Mouse (Mus musculus): Measurements from ENCODE around the gene Gprc6a. TPM values are rescaled to one million over a fixed set of nuclear protein-coding genes. Genes with fewer than 3 reads are reported as not detected.

Gene Gprc6a
- 0.05 TPM in 1 of 2 replicates, not detected in the other for polyA plus RNA-seq (2015; fragmentation: Nextera tagmentation; extraction: Ambion mirVana)

GRCm38 (mm10) chr10:51631411-51632136 lies at the start of gene Gprc6a:
TSS of gene Gprc6a (minus strand) at chr10:51631461.
- no peak within 1 kb of the TSS for H3K9ac ChIP-seq (replicated peaks)
- TF ChIP-seq EP300 (IDR thresholded peaks at IDR 0.05; ENCODE audit: low read depth) (no peak), CTCF (IDR thresholded peaks at IDR 0.05; ENCODE audit: low read depth) (no peak)
- H3K4me3 ChIP-seq (ENCODE audit: low read depth, low read length): no peak within 1 kb of the TSS
- no peaks in the 10 kb centered on the region for H3K36me3 ChIP-seq (replicated peaks; ENCODE audit: insufficient read depth, low read length)
- no peaks in the 10 kb centered on the region for H3K4me1 ChIP-seq (ENCODE audit: insufficient read depth)
- H3K9me3 ChIP-seq (ENCODE audit: low read length): no peaks in the 10 kb centered on the region
- no peak for DNase-seq
- no peak within 1 kb of the TSS for H3K27ac ChIP-seq (ENCODE audit: low read depth)
- no peaks in the 10 kb centered on the region for H3K27me3 ChIP-seq (ENCODE audit: insufficient read depth, low read length)
- WGBS (ENCODE audit: insufficient replicate concordance): 56% methylated on average over 8 of the region's 8 CpGs
- peak; percentile 71 for ATAC-seq
- H3K4me2 ChIP-seq (ENCODE audit: low read depth, low read length): peak within 1 kb of the TSS; percentile 30; the same call in 1 of the 2 replicates

DNA sequence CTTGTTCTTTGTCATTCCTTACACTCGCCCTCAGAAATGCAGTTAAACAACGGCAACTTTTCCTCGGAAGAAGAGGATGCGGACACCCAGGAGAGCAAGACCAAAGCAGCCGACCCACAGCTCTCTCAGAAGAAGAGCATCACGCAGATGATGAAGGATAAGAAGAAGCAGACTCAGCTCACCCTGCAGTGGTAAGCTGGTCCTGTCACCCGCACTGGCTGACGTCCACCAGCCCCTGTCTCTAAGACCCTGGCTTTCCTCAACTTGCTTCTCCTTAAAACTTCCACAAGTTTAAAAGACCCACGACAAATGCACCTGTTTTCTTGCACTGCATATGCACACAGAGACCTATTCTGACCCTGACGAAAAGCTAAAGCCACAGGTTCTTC lies 47.0 kb upstream of the Gprc6a start:
- H3K36me3 ChIP-seq (replicated peaks; ENCODE audit: insufficient read depth, low read length): no peaks in the 10 kb centered on the region
- H3K9ac ChIP-seq (replicated peaks): no peak overlapping the region
- H3K4me1 ChIP-seq (ENCODE audit: insufficient read depth): peaks cover 6% of the 10 kb centered on the region
- no peak overlapping the region for H3K27ac ChIP-seq (ENCODE audit: low read depth)
- WGBS (ENCODE audit: insufficient replicate concordance): 8% methylated on average over 10 of the region's 10 CpGs
- no peaks in the 10 kb centered on the region for H3K9me3 ChIP-seq (ENCODE audit: low read length)
- TF ChIP-seq CTCF (IDR thresholded peaks at IDR 0.05; ENCODE audit: low read depth) (no peak), EP300 (IDR thresholded peaks at IDR 0.05; ENCODE audit: low read depth) (no peak)
- peaks cover 16% of the 10 kb centered on the region for H3K27me3 ChIP-seq (ENCODE audit: insufficient read depth, low read length)
- H3K4me2 ChIP-seq (ENCODE audit: low read depth, low read length): peak overlapping the region; percentile 73
- ATAC-seq: no peak
- peak overlapping the region; percentile 44; the same call in 1 of the 2 replicates for H3K4me3 ChIP-seq (ENCODE audit: low read depth, low read length)
- no peak for DNase-seq

GRCm38 (mm10) chr10:51677548-51678250 lies 46.4 kb upstream of the Gprc6a start, which contains the start of gene Rfx6:
TSS of gene Rfx6 (plus strand) at chr10:51677756.
- 3% methylated on average over 34 of the region's 38 CpGs for WGBS (ENCODE audit: insufficient replicate concordance)
- DNase-seq (peak; percentile 19), ATAC-seq (0 out of 2 replicates have a peak, but pooled peaks have one; percentile 33)
- H3K27me3 ChIP-seq (ENCODE audit: insufficient read depth, low read length): peaks cover 16% of the 10 kb centered on the region
- peak within 1 kb of the TSS; percentile 73 for H3K4me2 ChIP-seq (ENCODE audit: low read depth, low read length)
- H3K4me3 ChIP-seq (ENCODE audit: low read depth, low read length): peak within 1 kb of the TSS; percentile 44
- TF ChIP-seq EP300 (IDR thresholded peaks at IDR 0.05; ENCODE audit: low read depth) (no peak), CTCF (IDR thresholded peaks at IDR 0.05; ENCODE audit: low read depth) (no peak)
- H3K9me3 ChIP-seq (ENCODE audit: low read length): no peaks in the 10 kb centered on the region
- no peaks in the 10 kb centered on the region for H3K36me3 ChIP-seq (replicated peaks; ENCODE audit: insufficient read depth, low read length)
- no peak within 1 kb of the TSS for H3K27ac ChIP-seq (ENCODE audit: low read depth)
- no peak within 1 kb of the TSS; the same call in 1 of the 2 replicates for H3K9ac ChIP-seq (replicated peaks)
- peaks cover 6% of the 10 kb centered on the region for H3K4me1 ChIP-seq (ENCODE audit: insufficient read depth)

GRCm38 (mm10) chr10:51672082-51672779 lies 41.0 kb upstream of the Gprc6a start:
- WGBS (ENCODE audit: insufficient replicate concordance): 24% methylated on average over 1 of the region's 1 CpGs
- no peak for DNase-seq
- H3K9me3 ChIP-seq (ENCODE audit: low read length): no peaks in the 10 kb centered on the region

DNA sequence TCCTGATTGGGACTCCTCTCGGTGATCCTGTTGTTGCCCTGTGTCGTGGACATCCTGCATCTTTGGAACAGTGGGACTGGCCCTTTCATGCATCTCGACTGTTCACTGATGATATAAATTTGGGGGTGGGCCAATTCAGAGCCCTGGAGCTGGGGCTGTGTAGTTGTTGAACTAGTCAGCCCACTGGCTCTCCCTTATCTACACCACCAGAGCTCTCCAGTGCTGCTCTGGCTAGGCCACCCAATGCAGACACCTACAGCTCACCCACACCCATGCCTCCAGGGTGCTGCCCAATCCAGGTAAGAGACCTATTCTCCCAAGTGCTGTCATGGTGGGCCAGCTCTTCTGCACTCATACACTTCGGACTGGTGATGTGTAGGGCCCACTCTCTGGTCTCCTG lies 40.3 kb upstream of the Gprc6a start:
- no peaks in the 10 kb centered on the region for H3K36me3 ChIP-seq (replicated peaks; ENCODE audit: insufficient read depth, low read length)
- no peak for ATAC-seq
- DNase-seq: no peak
- no peak overlapping the region for H3K4me3 ChIP-seq (ENCODE audit: low read depth, low read length)
- H3K4me1 ChIP-seq (ENCODE audit: insufficient read depth): no peaks in the 10 kb centered on the region
- H3K27ac ChIP-seq (ENCODE audit: low read depth): no peak overlapping the region
- H3K9me3 ChIP-seq (ENCODE audit: low read length): no peaks in the 10 kb centered on the region
- no peak overlapping the region for H3K9ac ChIP-seq (replicated peaks)
- no peak overlapping the region for H3K4me2 ChIP-seq (ENCODE audit: low read depth, low read length)
- 64% methylated on average over 4 of the region's 4 CpGs for WGBS (ENCODE audit: insufficient replicate concordance)
- no peaks in the 10 kb centered on the region for H3K27me3 ChIP-seq (ENCODE audit: insufficient read depth, low read length)
- TF ChIP-seq EP300 (IDR thresholded peaks at IDR 0.05; ENCODE audit: low read depth) (no peak), CTCF (IDR thresholded peaks at IDR 0.05; ENCODE audit: low read depth) (no peak)

More at GRCm38 (mm10) chr10:51672082-51672779, 41.0 kb upstream of the Gprc6a start:
- no peak for ATAC-seq
- Histone ChIP-seq H3K9ac (replicated peaks) (no peak overlapping the region), H3K4me3 (ENCODE audit: low read depth, low read length) (no peak overlapping the region), H3K27ac (ENCODE audit: low read depth) (no peak overlapping the region), H3K36me3 (replicated peaks; ENCODE audit: insufficient read depth, low read length) (no peaks in the 10 kb centered on the region), H3K4me1 (ENCODE audit: insufficient read depth) (no peaks in the 10 kb centered on the region), H3K27me3 (ENCODE audit: insufficient read depth, low read length) (peaks cover 5% of the 10 kb centered on the region), H3K4me2 (ENCODE audit: low read depth, low read length) (no peak overlapping the region)
- TF ChIP-seq CTCF (IDR thresholded peaks at IDR 0.05; ENCODE audit: low read depth): no peak
- TF ChIP-seq EP300 (IDR thresholded peaks at IDR 0.05; ENCODE audit: low read depth): no peak

GRCm38 (mm10) chr10:51669334-51669733 lies 38.1 kb upstream of the Gprc6a start:
- H3K36me3 ChIP-seq (replicated peaks; ENCODE audit: insufficient read depth, low read length): no peaks in the 10 kb centered on the region
- H3K27ac ChIP-seq (ENCODE audit: low read depth): no peak overlapping the region
- TF ChIP-seq EP300 (IDR thresholded peaks at IDR 0.05; ENCODE audit: low read depth) (no peak), CTCF (IDR thresholded peaks at IDR 0.05; ENCODE audit: low read depth) (peak; percentile 42)
- H3K4me3 ChIP-seq (ENCODE audit: low read depth, low read length): no peak overlapping the region
- no peaks in the 10 kb centered on the region for H3K27me3 ChIP-seq (ENCODE audit: insufficient read depth, low read length)
- ATAC-seq (no peak), DNase-seq (no peak)
- no peaks in the 10 kb centered on the region for H3K4me1 ChIP-seq (ENCODE audit: insufficient read depth)
- H3K4me2 ChIP-seq (ENCODE audit: low read depth, low read length): no peak overlapping the region
- no peak overlapping the region for H3K9ac ChIP-seq (replicated peaks)
- no peaks in the 10 kb centered on the region for H3K9me3 ChIP-seq (ENCODE audit: low read length)
